Mouse (Mus musculus): ENCODE results near the gene Ptma. TPM values are rescaled to one million over a fixed set of nuclear protein-coding genes. Genes with fewer than 3 reads are reported as not detected.
"Not testable (repeated sequence)": the region's sequence is repeated elsewhere in the genome, so short reads cannot be mapped to it uniquely, and the experiment has no call there.

The Ptma gene
- polyA plus RNA-seq (2015; fragmentation: Nextera tagmentation; extraction: Ambion mirVana), result 1,392 and 1,427 TPM in 2 replicates

- Histone ChIP-seq H3K27ac (replicated peaks) (peak within 1 kb of the TSS; percentile 100), H3K9ac (peak within 1 kb of the TSS; percentile 97)
- WGBS, result under 1% methylated on average over 59 of the region's 63 CpGs
Observed at GRCm38 (mm10) chr1:86526116-86526788, at the start of gene Ptma. Gene Ptma (plus strand): TSS chr1:86526726.

GRCm38 (mm10) chr1:86477738-86478285 is 48.7 kb upstream of the Ptma start:
- no peaks in the 10 kb centered on the region for H3K4me1 ChIP-seq (replicated peaks)
- no peak for ATAC-seq (ENCODE audit: low FRiP score, low read depth)
- H3K9ac ChIP-seq, result no peak overlapping the region
- H3K9me3 ChIP-seq, result no peaks in the 10 kb centered on the region
- no peak overlapping the region for H3K27ac ChIP-seq (replicated peaks)
- WGBS, result 91% methylated on average over 5 of the region's 5 CpGs
- no peaks in the 10 kb centered on the region for H3K36me3 ChIP-seq
- H3K4me2 ChIP-seq, result no peak overlapping the region
- H3K27me3 ChIP-seq, result no peaks in the 10 kb centered on the region
- H3K4me3 ChIP-seq, result no peak overlapping the region

More at GRCm38 (mm10) chr1:86526116-86526788, at the start of gene Ptma:
- peak within 1 kb of the TSS; percentile 84 for H3K4me3 ChIP-seq
- no peaks in the 10 kb centered on the region for H3K9me3 ChIP-seq
- H3K27me3 ChIP-seq, result no peaks in the 10 kb centered on the region
- peak; percentile 95 for ATAC-seq (ENCODE audit: low FRiP score, low read depth)
- H3K36me3 ChIP-seq, result peaks cover 12% of the 10 kb centered on the region
- H3K4me1 ChIP-seq (replicated peaks), result peaks cover 42% of the 10 kb centered on the region
- H3K4me2 ChIP-seq, result peak within 1 kb of the TSS; percentile 94

DNA sequence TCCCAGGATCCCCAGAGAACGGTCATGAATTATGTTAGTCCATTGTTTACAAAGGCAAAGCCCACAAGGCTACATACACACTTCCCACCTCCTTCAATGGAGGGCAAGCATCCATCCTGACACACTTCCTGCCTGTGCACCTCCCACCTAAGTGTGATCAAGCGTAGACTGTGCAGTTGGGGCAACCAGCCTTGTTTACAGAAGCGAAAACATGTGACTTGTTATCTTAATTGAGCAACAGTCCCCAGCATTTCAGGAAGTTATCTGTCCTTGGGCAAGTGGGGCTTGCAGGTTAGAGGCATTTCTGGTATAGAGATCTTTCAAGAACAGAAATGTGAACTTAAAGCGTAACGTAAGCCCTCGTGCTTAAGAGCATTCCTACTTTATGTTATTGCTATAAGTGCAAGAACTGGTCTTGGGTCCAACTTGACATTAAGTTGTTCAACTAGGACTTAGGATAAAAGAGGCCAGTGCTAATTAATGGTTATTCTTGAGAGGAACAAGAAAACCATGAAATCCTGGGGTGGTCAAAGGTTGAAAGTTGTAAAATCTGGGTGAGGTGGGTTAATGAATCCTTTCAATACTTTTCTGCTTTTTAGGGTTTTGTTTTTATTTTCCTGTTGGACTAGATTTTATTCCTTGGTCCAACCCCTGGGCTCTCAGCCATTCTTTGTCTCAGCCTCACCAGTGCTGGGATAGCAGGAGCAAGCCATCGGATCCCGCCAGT is 47.3 kb upstream of the Ptma start:
- no peaks in the 10 kb centered on the region for H3K4me1 ChIP-seq (replicated peaks)
- WGBS, result 88% methylated on average over 8 of the region's 8 CpGs
- H3K4me3 ChIP-seq, result no peak overlapping the region
- no peak for ATAC-seq (ENCODE audit: low FRiP score, low read depth)
- no peaks in the 10 kb centered on the region for H3K36me3 ChIP-seq
- no peak overlapping the region for H3K9ac ChIP-seq
- no peak overlapping the region for H3K4me2 ChIP-seq
- no peak overlapping the region for H3K27ac ChIP-seq (replicated peaks)
- H3K27me3 ChIP-seq, result no peaks in the 10 kb centered on the region
- no peaks in the 10 kb centered on the region for H3K9me3 ChIP-seq

GRCm38 (mm10) chr1:86480288-86480687 is 46.2 kb upstream of the Ptma start:
- H3K4me1 ChIP-seq (replicated peaks), result no peaks in the 10 kb centered on the region

GRCm38 (mm10) chr1:86480735-86481447 is 45.6 kb upstream of the Ptma start:
- Histone ChIP-seq H3K27ac (replicated peaks) (no peak overlapping the region), H3K4me3 (no peak overlapping the region), H3K27me3 (no peaks in the 10 kb centered on the region), H3K4me1 (replicated peaks) (no peaks in the 10 kb centered on the region), H3K9me3 (no peaks in the 10 kb centered on the region), H3K4me2 (no peak overlapping the region), H3K9ac (no peak overlapping the region), H3K36me3 (no peaks in the 10 kb centered on the region)
- WGBS, result 88% methylated on average over 8 of the region's 8 CpGs
- no peak for ATAC-seq (ENCODE audit: low FRiP score, low read depth)

More at GRCm38 (mm10) chr1:86480288-86480687, 46.2 kb upstream of the Ptma start:
- H3K9me3 ChIP-seq, result no peaks in the 10 kb centered on the region
- no peaks in the 10 kb centered on the region for H3K36me3 ChIP-seq
- H3K9ac ChIP-seq, result no peak overlapping the region
- H3K27me3 ChIP-seq, result no peaks in the 10 kb centered on the region
- 93% methylated on average over 6 of the region's 6 CpGs for WGBS
- no peak overlapping the region for H3K4me2 ChIP-seq
- no peak overlapping the region for H3K4me3 ChIP-seq
- no peak for ATAC-seq (ENCODE audit: low FRiP score, low read depth)
- H3K27ac ChIP-seq (replicated peaks), result no peak overlapping the region

DNA sequence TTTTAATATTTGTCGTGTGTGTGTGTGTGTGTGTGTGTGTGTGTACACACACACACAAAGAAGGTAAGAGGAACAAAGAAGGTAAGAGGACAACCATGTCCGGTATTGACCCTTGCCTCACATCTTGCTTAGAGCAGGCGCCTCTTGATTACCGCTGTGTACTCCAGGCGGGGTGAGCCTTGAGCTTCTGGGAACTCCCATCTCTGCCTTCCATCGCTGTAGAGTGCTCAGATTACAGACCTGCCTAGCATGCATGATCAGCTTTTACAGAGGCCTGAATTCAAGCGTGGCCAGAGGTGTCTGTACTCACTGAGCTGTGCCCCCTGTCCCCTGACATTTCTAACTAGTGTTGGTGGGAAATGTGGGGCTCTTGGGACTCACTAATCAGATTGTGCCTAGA is 45.1 kb upstream of the Ptma start:
- Histone ChIP-seq H3K27ac (replicated peaks) (no peak overlapping the region), H3K4me2 (no peak overlapping the region), H3K9ac (no peak overlapping the region), H3K9me3 (no peaks in the 10 kb centered on the region), H3K4me1 (replicated peaks) (no peaks in the 10 kb centered on the region), H3K4me3 (no peak overlapping the region), H3K36me3 (no peaks in the 10 kb centered on the region), H3K27me3 (no peaks in the 10 kb centered on the region)
- no peak for ATAC-seq (ENCODE audit: low FRiP score, low read depth)
- WGBS, result 75% methylated on average over 7 of the region's 7 CpGs

DNA sequence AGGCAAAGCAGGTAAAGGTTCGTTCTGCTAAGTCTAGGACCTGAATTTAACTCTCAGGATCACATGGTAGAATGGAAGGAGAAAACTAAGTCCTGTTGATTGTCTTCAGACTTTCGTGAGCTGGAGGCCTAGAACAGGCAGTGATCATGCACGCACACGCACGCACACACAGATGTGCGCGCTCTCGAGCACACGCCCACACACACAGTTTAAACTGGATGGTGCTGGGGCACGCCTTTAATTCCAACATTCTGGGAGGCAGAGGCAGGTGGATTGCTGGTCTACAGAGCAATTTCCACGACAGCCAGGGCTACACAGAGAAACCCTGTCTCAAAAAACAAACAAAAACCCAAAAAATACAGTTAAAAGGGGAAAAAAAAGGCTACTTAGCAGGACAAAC is 44.2 kb upstream of the Ptma start:
- WGBS, result 86% methylated on average over 11 of the region's 11 CpGs
- H3K9ac ChIP-seq, result no peak overlapping the region
- H3K27me3 ChIP-seq, result no peaks in the 10 kb centered on the region
- no peak for ATAC-seq (ENCODE audit: low FRiP score, low read depth)
- no peak overlapping the region for H3K4me2 ChIP-seq
- H3K4me3 ChIP-seq, result no peak overlapping the region
- H3K4me1 ChIP-seq (replicated peaks), result no peaks in the 10 kb centered on the region
- no peaks in the 10 kb centered on the region for H3K9me3 ChIP-seq
- H3K27ac ChIP-seq (replicated peaks), result no peak overlapping the region
- H3K36me3 ChIP-seq, result no peaks in the 10 kb centered on the region

DNA sequence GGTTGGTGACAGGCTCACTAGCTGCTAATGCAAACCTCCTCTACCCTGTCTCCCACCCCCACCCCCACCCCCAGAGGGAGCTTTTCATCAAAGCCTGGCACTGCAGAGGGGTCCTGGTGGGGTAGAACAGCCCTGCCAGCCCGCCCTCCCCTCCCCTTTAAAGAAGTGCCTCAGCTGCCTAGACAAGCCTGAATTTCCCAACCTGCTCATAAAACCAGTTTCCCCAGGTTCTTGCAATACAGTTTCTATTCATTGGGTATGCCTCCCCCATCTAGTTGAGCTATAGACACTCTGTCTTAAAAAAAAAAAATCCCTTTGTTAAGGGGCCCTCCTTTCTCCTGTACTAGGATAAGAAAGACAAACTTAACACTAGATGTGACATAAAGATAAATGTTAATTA is 43.8 kb upstream of the Ptma start:
- no peak for ATAC-seq (ENCODE audit: low FRiP score, low read depth)
- Histone ChIP-seq H3K36me3 (no peaks in the 10 kb centered on the region), H3K4me3 (no peak overlapping the region), H3K27ac (replicated peaks) (no peak overlapping the region), H3K4me2 (no peak overlapping the region), H3K9me3 (no peaks in the 10 kb centered on the region), H3K27me3 (no peaks in the 10 kb centered on the region), H3K9ac (no peak overlapping the region), H3K4me1 (replicated peaks) (no peaks in the 10 kb centered on the region)
- WGBS, result 63% methylated on average over 1 of the region's 1 CpGs

DNA sequence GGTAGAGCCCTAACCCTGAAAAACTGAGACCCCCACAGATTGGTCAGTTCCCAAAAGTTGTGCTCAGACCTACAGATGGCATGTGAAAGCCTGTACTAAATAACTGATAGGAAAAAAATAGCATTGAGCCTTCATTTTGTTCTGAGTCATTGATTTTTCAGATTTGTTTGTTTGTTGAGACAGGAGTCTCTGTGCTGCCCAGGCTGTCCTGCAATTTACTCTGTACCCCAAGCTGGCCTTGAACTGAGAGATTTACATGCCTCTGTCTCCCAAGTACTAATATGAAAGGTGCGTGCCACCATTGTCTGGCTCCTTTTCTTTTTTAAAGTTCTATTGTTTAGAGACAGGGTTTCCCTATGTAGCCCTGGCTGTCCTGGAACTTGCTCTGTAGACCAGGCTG is 41.2 kb upstream of the Ptma start:
- WGBS, result 95% methylated on average over 1 of the region's 1 CpGs
- no peaks in the 10 kb centered on the region for H3K36me3 ChIP-seq
- H3K27ac ChIP-seq (replicated peaks), result no peak overlapping the region
- no peaks in the 10 kb centered on the region for H3K27me3 ChIP-seq
- H3K4me3 ChIP-seq, result no peak overlapping the region
- no peaks in the 10 kb centered on the region for H3K9me3 ChIP-seq
- no peak for ATAC-seq (ENCODE audit: low FRiP score, low read depth)
- peaks cover 9% of the 10 kb centered on the region for H3K4me1 ChIP-seq (replicated peaks)
- no peak overlapping the region for H3K9ac ChIP-seq
- no peak overlapping the region for H3K4me2 ChIP-seq

DNA sequence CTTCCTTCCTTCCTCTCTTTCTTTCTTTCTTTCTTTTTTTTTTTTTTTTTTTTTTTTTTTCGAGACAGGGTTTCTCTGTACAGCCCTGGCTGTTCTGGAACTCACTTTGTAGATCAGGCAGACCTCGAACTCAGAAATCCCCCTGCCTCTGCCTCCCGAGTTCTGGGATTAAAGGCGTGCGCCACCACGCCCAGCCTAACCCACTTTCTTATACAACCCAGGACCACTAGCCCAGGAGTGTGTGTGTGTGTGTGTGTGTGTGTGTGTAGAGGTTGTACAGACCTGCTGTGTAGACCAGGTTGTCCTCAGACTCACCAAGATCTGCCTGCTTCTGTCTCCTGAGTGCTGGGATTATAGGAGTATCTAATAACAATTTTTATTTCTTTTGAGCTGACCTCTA is 40.7 kb upstream of the Ptma start:
- H3K36me3 ChIP-seq; H3K4me2 ChIP-seq; H3K4me3 ChIP-seq; ATAC-seq (ENCODE audit: low FRiP score, low read depth); H3K27ac ChIP-seq (replicated peaks); H3K9me3 ChIP-seq; H3K9ac ChIP-seq; H3K27me3 ChIP-seq: not testable (repeated sequence)
- H3K4me1 ChIP-seq (replicated peaks), result peaks cover 12% of the 10 kb centered on the region
- 100% methylated on average over 5 of the region's 6 CpGs for WGBS

DNA sequence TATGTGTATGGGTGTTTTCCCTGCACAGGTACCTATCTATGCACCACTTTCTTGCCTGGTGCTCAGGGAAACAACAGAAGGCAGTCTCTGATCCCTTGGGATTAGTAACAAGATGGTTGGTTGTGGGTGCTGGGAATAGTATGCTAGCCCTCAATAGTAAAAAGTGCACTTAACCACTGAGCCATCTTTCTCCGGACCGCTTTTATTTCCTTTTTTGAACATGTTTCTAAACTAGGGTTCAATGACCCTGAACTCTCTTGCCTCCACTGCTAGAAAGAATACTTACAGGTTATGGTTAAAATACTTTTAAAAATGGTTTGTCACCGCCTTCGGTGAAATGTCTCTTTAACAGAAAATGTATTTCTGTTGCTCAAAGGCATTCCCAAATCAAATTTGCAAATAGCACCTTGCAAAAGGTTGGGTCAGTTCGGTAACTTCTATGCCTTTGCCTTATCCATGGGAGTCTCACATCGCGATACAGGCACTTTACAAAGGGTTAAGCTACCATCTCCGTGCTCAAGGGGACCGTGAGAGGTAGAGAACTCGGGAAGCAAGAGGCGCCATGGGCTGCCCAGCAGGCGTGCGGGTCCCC is 39.7 kb upstream of the Ptma start:
- H3K4me3 ChIP-seq, result peak overlapping the region; percentile 50
- 5% methylated on average over 13 of the region's 13 CpGs for whole genome bisulfite sequencing
- peaks cover 17% of the 10 kb centered on the region for H3K4me1 ChIP-seq (replicated peaks)
- no peaks in the 10 kb centered on the region for H3K27me3 ChIP-seq
- no peaks in the 10 kb centered on the region for H3K9me3 ChIP-seq
- H3K36me3 ChIP-seq, result no peaks in the 10 kb centered on the region
- peak overlapping the region; percentile 98 for H3K27ac ChIP-seq (replicated peaks)
- peak overlapping the region; percentile 60 for H3K4me2 ChIP-seq
- no peak; the same call in 1 of the 2 replicates for ATAC-seq (ENCODE audit: low FRiP score, low read depth)
- peak overlapping the region; percentile 81 for H3K9ac ChIP-seq

Measured in hindbrain, embryonic 15.5 days (tissue).